Mouse (Mus musculus) WW6 (cell line): ENCODE measurements around the gene Lpgat1.

Experiments used
- DNase-seq: peaks from one replicate; pipeline ENCODE4 v3.0.0-alpha.2; 2013; ENCODE audit warnings: low read depth, low spot score

The Lpgat1 gene

GRCm38 (mm10) chr1:191717601-191718498, at the start of gene Lpgat1:
Gene Lpgat1, plus strand, starts transcription at chr1:191717834.
- DNase-seq, result no peak

DNA sequence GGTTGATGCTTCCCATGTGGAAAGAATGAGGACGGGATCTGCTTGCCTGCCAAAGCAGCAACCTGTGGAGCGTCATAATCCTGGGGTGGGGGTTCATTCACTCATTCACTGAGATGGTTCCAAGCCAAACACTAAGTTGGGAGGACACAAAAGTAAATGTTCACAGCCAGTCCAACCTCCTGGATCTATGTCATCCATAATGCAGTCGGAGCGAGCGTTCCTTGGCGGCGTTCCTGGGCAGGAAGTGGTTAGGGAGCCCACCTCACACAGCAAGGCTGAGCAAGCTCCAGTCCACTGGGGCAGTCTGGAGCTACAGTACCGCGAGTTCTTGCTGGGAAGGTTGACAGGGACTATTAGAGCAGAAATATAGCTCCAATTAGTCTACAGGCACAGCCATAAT, 49.6 kb upstream of the Lpgat1 start:
- DNase-seq, result no peak

- DNase-seq, result no peak
Observed at GRCm38 (mm10) chr1:191674071-191674470, 43.6 kb upstream of the Lpgat1 start.

- no peak for DNase-seq
Observed at GRCm38 (mm10) chr1:191681633-191682032, 36.0 kb upstream of the Lpgat1 start.

- DNase-seq, result no peak
Observed at GRCm38 (mm10) chr1:191687531-191687930, 30.1 kb upstream of the Lpgat1 start.

GRCm38 (mm10) chr1:191693231-191693630, 24.4 kb upstream of the Lpgat1 start:
- DNase-seq, result no peak

DNA sequence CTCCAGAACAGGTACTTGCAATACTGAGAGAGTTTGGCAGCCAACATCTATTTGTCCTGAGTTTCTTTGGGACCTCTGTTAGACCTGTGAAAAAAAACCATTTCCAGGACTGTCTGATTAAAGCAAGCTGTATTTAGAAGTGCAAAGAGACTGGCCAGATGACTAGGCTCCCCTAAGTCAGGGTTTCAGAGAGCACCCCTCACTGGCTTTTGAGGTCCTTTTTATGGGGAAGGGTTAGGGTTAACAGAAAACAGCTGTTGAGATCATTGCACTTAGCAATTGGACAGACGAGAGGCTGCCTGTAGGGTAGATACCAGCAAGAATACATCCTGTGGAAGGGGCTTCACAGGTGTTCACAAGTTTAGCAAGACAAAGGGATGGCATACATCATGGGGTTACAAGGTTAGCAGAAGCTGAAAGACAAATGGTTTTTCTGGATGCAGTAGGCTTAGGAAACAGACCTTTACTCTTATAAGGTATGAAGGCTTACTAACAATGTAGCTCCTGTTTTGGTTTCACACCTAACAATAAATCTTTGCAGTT, 19.3 kb upstream of the Lpgat1 start:
- no peak for DNase-seq

- no peak for DNase-seq
Observed at GRCm38 (mm10) chr1:191704535-191704934, 13.1 kb upstream of the Lpgat1 start.

GRCm38 (mm10) chr1:191706541-191707078, 11.0 kb upstream of the Lpgat1 start:
- no peak for DNase-seq

GRCm38 (mm10) chr1:191709811-191710210, 7.8 kb upstream of the Lpgat1 start:
- DNase-seq, result no peak

DNA sequence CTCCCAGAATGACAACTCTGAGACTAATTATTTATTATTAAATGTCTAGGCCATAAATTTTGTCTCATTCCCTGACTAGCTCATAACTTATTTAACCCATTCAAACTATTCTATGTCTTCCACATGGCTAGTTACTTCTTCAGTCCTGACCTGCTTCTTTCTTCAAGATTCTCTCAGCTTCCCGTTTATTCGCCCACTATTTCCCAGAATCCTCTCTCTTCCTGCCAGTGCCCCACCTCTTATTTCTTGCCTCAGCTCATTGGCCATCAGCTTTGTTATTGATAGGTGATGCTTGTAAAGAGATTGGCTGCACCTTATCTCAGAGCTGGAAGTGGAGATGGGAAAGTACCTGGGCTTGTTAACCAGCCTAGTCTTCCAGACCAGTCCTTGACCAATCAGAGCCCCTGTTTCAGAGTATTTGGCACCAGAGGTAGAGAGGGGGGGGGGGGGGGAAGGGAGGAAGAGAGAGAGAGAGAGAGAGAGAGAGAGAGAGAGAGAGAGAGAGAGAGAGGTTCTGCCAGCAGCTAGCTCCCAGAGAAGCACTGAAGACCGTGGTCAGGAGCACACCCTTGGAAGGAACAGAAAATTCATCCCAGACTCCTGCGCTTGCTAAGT, 5.3 kb upstream of the Lpgat1 start:
- no peak for DNase-seq

- no peak for DNase-seq
Observed at GRCm38 (mm10) chr1:191713813-191714212, 3.8 kb upstream of the Lpgat1 start.

GRCm38 (mm10) chr1:191715150-191715549, 2.5 kb upstream of the Lpgat1 start:
- no peak for DNase-seq

DNA sequence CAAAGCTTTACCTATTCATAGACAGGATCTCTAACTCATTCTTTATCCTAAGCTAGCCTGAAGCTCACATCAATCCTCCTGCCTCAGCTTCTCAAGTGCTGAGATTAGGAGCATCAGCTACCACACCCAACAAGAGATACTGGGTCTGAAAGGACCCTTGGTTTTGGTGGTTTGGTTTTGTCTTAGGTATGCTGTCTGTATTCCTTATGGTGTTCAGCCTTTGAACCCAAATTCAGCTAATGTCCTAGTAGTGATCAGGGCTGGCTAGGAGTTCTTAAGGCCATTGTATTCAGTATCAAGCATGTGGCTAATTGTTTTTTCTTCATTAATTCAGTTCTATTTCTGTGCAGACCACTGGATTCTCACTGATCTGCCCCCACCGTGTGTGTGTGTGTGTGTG, 493 bp upstream of the Lpgat1 start:
- no peak for DNase-seq

GRCm38 (mm10) chr1:191718522-191719281, 1.1 kb downstream of the Lpgat1 start:
- no peak for DNase-seq

DNA sequence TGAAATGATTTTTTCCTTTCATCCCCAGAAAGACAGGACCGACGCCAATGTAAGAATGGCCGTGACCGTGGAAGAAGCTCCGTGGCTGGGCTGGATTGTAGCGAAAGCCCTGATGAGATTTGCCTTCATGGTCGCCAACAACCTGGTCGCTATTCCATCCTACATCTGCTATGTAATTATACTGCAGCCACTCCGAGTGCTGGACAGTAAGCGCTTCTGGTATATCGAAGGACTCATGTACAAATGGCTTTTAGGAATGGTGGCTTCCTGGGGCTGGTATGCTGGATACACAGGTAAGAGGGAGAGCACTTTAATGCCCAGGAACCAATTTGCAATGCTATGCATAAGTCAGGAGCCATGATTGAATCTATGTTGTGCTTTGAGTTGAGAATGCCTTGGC, 1.7 kb downstream of the Lpgat1 start:
- DNase-seq, result no peak

- no peak for DNase-seq
Observed at GRCm38 (mm10) chr1:191720419-191720818, 2.8 kb downstream of the Lpgat1 start.

GRCm38 (mm10) chr1:191722706-191723105, 5.1 kb downstream of the Lpgat1 start:
- no peak for DNase-seq

GRCm38 (mm10) chr1:191723675-191724074, 6.0 kb downstream of the Lpgat1 start:
- DNase-seq, result no peak

GRCm38 (mm10) chr1:191724385-191725061, 6.9 kb downstream of the Lpgat1 start:
- DNase-seq, result no peak

- DNase-seq, result no peak
Observed at GRCm38 (mm10) chr1:191732623-191733022, 15.0 kb downstream of the Lpgat1 start.
